Mouse (Mus musculus): ENCODE measurements around the gene Prrg3. TPM values are rescaled to one million over a fixed set of nuclear protein-coding genes. Genes with fewer than 3 reads are reported as not detected.

The Prrg3 gene
- total and polyA plus RNA-seq, 3 experiments, result not detected

- Histone ChIP-seq H3K27me3 (replicated peaks) (no peaks in the 10 kb centered on the region), H3K9ac (ENCODE audit: insufficient read depth, low read depth) (no peak overlapping the region), H3K27ac (ENCODE audit: insufficient read depth, low read depth) (no peak overlapping the region), H3K79me2 (replicated peaks; ENCODE audit: control insufficient read depth, extremely low read depth, insufficient read depth, poor library complexity, severe bottlenecking) (no peaks in the 10 kb centered on the region), H3K9me3 (replicated peaks; ENCODE audit: low read length) (no peaks in the 10 kb centered on the region), H3K36me3 (replicated peaks in 1 of 2; ENCODE audit: control insufficient read depth in 1 of 2, insufficient read depth in 1 of 2, low read length in 1 of 2) (no peaks in the 10 kb centered on the region), H3K4me3 (replicated peaks in 1 of 3; ENCODE audit: low read depth in 2 of 3, low read length in 2 of 3, poor library complexity in 1 of 3) (no peak overlapping the region), H3K4me2 (ENCODE audit: insufficient read depth, low read depth, poor library complexity, severe bottlenecking) (no peak overlapping the region), H3K4me1 (ENCODE audit: control insufficient read depth in 1 of 2, insufficient read depth in 2 of 2) (no peaks in the 10 kb centered on the region)
- TF ChIP-seq BHLHE40 (IDR thresholded peaks at IDR 0.05; ENCODE audit: low read depth, low read length) (no peak), E2F4 (IDR thresholded peaks at IDR 0.05; ENCODE audit: insufficient replicate concordance, low read depth, low read length) (no peak), USF1 (IDR thresholded peaks at IDR 0.05; ENCODE audit: low read depth, low read length) (no peak), CTCF (conservative IDR thresholded peaks at IDR 0.05 in 1 of 2, IDR thresholded peaks at IDR 0.05 in 1 of 2; ENCODE audit: low read depth in 2 of 2, low read length in 2 of 2) (no peak), ZC3H11A (IDR thresholded peaks at IDR 0.05; ENCODE audit: low read depth, low read length) (no peak), TCF12 (IDR thresholded peaks at IDR 0.05; ENCODE audit: low read depth, low read length) (no peak), EP300 (IDR thresholded peaks at IDR 0.05; ENCODE audit: low read length) (no peak), ELF1 (IDR thresholded peaks at IDR 0.05; ENCODE audit: low read depth, low read length) (no peak), ZKSCAN1 (IDR thresholded peaks at IDR 0.05; ENCODE audit: borderline replicate concordance, low read depth, low read length) (no peak), MAFK (IDR thresholded peaks at IDR 0.05; ENCODE audit: insufficient replicate concordance, low read length) (no peak), MEF2A (IDR thresholded peaks at IDR 0.05; ENCODE audit: borderline replicate concordance, low read depth, low read length) (no peak), MYC (IDR thresholded peaks at IDR 0.05; ENCODE audit: low read depth, low read length) (no peak), MAX (IDR thresholded peaks at IDR 0.05; ENCODE audit: low read length) (no peak)
- dilution Hi-C loops (cut with MboI; ENCODE audit: extremely low pct_ligation_motif_present, extremely low pct_unique_long_range_greater_than_20kb, low sequenced_read_pairs) (no loop called here), in situ Hi-C loops (cut with MboI; ENCODE audit: low pct_ligation_motif_present, low pct_unique_long_range_greater_than_20kb, low sequenced_read_pairs) (no loop called here)
- no peak for DNase-seq (ENCODE audit: extremely low read depth)
These were observed 47.5 kb downstream of the Prrg3 start for GRCm38 (mm10) chrX:72009930-72010329.

- no peaks in the 10 kb centered on the region for H3K36me3 ChIP-seq (replicated peaks in 1 of 2; ENCODE audit: control insufficient read depth in 1 of 2, insufficient read depth in 1 of 2, low read length in 1 of 2)
- no peak for DNase-seq (ENCODE audit: extremely low read depth)
- no peak overlapping the region for H3K27ac ChIP-seq (ENCODE audit: insufficient read depth, low read depth)
- in situ Hi-C loops (cut with MboI; ENCODE audit: low pct_ligation_motif_present, low pct_unique_long_range_greater_than_20kb, low sequenced_read_pairs), result no loop called here
- no peaks in the 10 kb centered on the region for H3K9me3 ChIP-seq (replicated peaks; ENCODE audit: low read length)
- no peaks in the 10 kb centered on the region for H3K27me3 ChIP-seq (replicated peaks)
- H3K4me3 ChIP-seq (replicated peaks in 1 of 3; ENCODE audit: low read depth in 2 of 3, low read length in 2 of 3, poor library complexity in 1 of 3), result no peak overlapping the region
- TF ChIP-seq UBTF (IDR thresholded peaks at IDR 0.05; ENCODE audit: low read depth, low read length), result no peak
- TF ChIP-seq MAZ (IDR thresholded peaks at IDR 0.05; ENCODE audit: low read depth, low read length), result no peak
- no peak for TF ChIP-seq POLR2A (IDR thresholded peaks at IDR 0.05; ENCODE audit: low read depth, low read length)
- TF ChIP-seq PAX5 (IDR thresholded peaks at IDR 0.05; ENCODE audit: low read length), result no peak
- no peak for TF ChIP-seq EP300 (IDR thresholded peaks at IDR 0.05; ENCODE audit: low read length)
- no peak for TF ChIP-seq ZC3H11A (IDR thresholded peaks at IDR 0.05; ENCODE audit: low read depth, low read length)
- TF ChIP-seq RAD21 (IDR thresholded peaks at IDR 0.05; ENCODE audit: low read depth, low read length), result no peak
- no peaks in the 10 kb centered on the region for H3K4me1 ChIP-seq (ENCODE audit: control insufficient read depth in 1 of 2, insufficient read depth in 2 of 2)
- H3K79me2 ChIP-seq (replicated peaks; ENCODE audit: control insufficient read depth, extremely low read depth, insufficient read depth, poor library complexity, severe bottlenecking), result no peaks in the 10 kb centered on the region
- H3K9ac ChIP-seq (ENCODE audit: insufficient read depth, low read depth), result no peak overlapping the region
- H3K4me2 ChIP-seq (ENCODE audit: insufficient read depth, low read depth, poor library complexity, severe bottlenecking), result no peak overlapping the region
- dilution Hi-C loops (cut with MboI; ENCODE audit: extremely low pct_ligation_motif_present, extremely low pct_unique_long_range_greater_than_20kb, low sequenced_read_pairs), result no loop called here
These were observed 49.8 kb downstream of the Prrg3 start for GRCm38 (mm10) chrX:72012236-72012635.
